Mouse (Mus musculus): ENCODE results near the gene Zfp995.
"Not testable (repeated sequence)": the region's sequence is repeated elsewhere in the genome, so short reads cannot be mapped to it uniquely, and the experiment has no call there.

Gene Zfp995

DNA sequence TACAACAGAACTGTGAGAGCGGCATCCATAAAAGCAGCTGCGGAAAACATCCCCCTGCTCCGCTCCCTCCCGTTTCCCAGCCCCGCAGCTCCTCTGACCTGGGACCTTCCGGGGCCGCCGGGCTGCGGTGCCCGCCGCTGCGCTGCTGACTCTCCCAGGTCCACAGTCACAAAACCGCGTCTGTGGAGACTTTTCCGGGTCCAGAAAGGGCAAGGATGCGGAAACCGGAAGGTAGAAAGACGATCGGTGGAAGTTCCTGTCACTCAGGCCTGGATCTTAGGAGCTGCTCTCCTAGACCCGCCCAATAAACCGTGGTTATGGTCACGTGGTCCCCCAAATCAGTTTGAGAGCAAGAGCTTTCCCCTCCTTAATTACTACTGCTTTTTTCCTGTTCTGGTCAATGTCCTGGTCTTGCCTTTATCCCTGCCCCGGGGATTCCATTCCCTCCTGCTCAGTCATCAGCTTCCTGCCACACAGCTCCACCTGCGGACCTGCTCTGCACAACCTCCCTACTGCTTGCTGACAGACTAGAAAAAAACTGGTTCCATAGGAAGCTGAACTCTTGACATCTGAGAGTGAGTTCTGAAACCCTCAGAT lies at the start of gene Zfp995:
TSS of gene Zfp995 (minus strand) at position 471 of the 597 bp plus-strand sequence.
- peak; percentile 26 for DNase-seq (ENCODE audit: low spot score)

DNA sequence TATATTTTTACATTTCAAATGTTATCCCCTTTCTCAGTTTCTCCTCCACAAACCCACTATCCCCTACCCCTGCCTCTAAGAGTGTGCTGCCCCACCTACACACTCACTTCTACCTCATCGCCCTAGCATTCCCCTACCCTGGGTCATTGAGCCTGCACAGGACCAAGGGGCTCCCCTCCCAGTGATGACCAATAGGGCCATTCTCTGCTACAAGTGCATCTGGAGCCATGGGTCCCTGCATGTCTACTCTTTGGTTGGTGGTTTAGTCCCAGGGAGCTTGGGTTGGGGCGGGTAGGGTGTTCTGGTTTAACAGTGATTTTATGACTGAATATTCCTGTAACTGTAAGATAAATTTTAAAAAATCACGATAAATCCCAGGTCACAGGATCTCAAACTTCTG lies 687 bp downstream of the Zfp995 start:
- DNase-seq (ENCODE audit: low spot score), result no peak

DNA sequence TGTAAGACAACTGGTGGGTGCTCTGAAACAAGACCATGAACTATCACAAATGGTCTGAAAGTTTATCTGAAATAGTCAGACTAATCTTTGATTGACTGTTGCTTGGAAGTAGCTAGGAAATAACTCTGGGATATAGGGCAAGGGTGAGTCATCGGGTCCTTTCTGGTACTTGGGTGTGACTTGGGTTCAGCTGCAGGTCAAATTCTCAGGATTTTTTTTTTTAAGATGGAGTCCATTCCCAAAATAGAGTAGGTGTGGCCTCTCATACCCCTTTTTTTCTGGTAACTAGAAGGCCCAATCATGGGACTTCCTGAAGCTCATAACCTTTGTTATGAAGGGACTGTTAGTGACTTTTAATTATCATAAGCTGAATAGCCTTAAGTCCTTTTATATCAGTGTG lies 38.5 kb downstream of the Zfp995 start:
- DNase-seq (ENCODE audit: low spot score), result no peak

DNA sequence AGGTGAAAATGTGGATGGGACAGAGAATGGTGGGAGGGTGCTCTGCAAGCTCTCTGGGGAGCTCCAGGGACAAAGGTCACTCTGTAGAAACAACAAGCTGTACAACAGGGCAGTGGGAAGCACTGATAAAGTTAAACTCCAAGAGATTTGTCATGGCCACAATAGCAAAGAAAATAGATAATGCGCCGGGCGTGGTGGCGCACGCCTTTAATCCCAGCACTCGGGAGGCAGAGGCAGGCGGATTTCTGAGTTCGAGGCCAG lies 63.5 kb downstream of the Zfp995 start:
- DNase-seq (ENCODE audit: low spot score), result not testable (repeated sequence)

DNA sequence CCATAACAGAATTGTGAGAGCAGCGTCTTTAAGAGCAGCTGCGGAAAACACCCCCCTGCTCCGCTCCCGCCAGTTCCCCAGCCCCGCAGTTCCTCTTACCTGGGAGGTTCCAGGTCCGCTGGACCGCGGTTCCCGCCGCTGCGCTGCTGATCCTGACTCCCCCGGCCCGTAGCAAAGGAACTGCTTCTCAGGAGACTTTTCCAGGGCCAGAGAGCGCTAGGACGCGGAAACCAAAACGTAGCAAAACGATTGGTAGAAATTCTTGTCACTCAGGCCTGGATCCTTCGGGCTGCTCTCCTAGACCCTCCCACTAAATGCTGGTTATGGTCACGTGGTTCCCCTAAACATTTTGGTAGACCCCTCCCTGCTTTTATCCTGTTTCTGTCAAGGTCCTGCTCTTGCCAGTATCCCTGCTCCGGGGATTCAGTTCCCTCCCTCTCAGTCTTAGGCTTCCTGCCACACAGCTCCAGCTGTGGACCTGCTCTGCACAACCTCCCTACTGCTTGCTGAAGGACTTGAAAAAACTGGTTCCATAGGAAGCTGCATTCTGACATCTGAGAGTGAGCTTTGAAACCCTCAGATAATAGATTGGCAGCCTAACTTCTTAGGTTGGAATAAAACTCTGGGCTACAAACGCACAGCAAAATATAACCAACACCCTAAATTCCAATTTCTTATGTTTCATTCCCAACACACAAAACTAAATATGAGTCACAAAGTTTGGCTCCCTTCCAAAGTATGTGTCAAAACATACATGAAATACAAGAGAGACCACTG lies 64.0 kb downstream of the Zfp995 start, which contains the start of gene Zfp820:
TSS of gene Zfp820 (minus strand) at position 228 of the 777 bp plus-strand sequence.
- peak; percentile 60 for DNase-seq (ENCODE audit: low spot score)

DNA sequence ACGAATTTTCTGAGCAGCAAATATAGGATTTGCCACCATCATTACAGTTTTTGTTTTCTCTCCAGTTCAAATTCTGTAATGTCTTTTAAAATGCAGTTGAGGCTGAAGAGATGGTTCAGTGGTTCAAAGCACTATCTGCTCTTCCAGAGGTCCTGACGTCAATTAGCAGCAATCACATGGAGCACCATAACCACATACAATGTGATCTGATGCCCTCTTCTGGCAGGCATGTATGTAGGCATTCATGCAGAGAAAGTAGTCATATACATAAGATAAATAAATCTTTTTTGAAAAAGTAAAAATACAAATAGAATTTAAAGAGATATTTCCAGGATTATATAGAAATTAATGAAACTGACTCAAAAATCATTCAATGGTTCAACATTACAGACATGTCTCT lies 71.2 kb downstream of the Zfp995 start:
- DNase-seq (ENCODE audit: low spot score), result no peak

Data from c-Kit-positive CD71-positive TER-119-positive erythroid progenitor cells, embryonic 14.5 days (primary cell).